27 mouse cellular contexts compared by ENCODE assay signal in the genomic region with DNA sequence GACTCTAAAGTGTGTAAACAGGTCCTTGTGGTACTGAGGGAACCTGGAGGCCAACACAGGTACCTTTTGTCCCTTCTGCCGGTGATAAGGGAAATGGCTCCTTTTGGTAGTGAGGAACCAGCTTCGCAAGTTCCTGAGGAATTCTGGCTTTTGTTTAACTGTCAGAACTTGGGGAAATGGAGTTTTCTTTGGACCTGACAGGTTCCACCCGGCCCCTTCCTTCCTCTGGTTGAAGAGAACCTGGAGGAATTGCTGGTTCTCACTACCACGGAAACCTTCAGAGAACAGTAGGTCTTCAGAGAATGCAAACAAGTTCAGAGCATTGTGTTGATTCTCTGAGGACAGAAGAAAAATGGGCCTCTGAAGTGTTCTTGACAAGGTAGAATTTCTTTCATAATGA. TPM values are rescaled to one million over a fixed set of nuclear protein-coding genes. Genes with fewer than 3 reads are reported as not detected.
A peak's percentile ranks its signal among the peaks of the same experiment; 100 is the strongest.
DNase-seq lines count a peak whose midpoint lies in the region; ATAC-seq and TF ChIP-seq lines count a peak whose summit lies in the region.
"Had no signal": no experiment of that assay in that cellular context is flagged by ENCODE, and none has a peak within 500 bp of the region (broad histone marks: within the 10 kb centered on the region; RNA-seq: fewer than 3 reads in every experiment).

No protein-coding gene starts in this region.

- DNase-seq in kidney, adult 2 months = peak; percentile 69
- DNase-seq in kidney, adult 11 months = no peak
- peak; percentile 22 to 51 for DNase-seq in kidney, postnatal 36 days
- no peak for DNase-seq in stomach, postnatal 0 days (ENCODE audit: low spot score)
- DNase-seq in hindbrain, postnatal 0 days (ENCODE audit: low spot score) = no peak
- DNase-seq: adrenal gland, postnatal 10 days; adrenal gland, postnatal 36 days; B cell, adult 2 months; cerebellum, adult 18-20 months; cerebellum, adult 9-10 months; cerebellum, postnatal 14 days; forebrain, postnatal 0 days; gastrocnemius, adult 2 months; gastrocnemius, postnatal 14 days; heart, adult 11 months; heart, postnatal 14 days; heart, postnatal 4 days had no signal

- no peak overlapping the region for H3K4me3 ChIP-seq in kidney, adult 2 months (ENCODE audit: insufficient read depth, low read depth, low read length)
- H3K4me3 ChIP-seq in kidney, embryonic 14.5 days (ENCODE audit: low read length) = no peak overlapping the region
- no peak overlapping the region for H3K4me3 ChIP-seq in stomach, embryonic 16.5 days (replicated peaks; ENCODE audit: low read length)
- no peak overlapping the region for H3K4me3 ChIP-seq in stomach, postnatal 0 days (ENCODE audit: low read depth, low read length)
- no peak overlapping the region for H3K4me3 ChIP-seq in hindbrain, postnatal 0 days (ENCODE audit: low read length)
- H3K4me3 ChIP-seq: embryonic facial prominence, embryonic 12.5 days; embryonic facial prominence, embryonic 15.5 days; gastrocnemius, adult 2 months; heart, embryonic 13.5 days had no signal

- 72% methylated on average over 4 of the region's 4 CpGs for WGBS in kidney, adult 2 months
- 75% methylated on average over 4 of the region's 4 CpGs for WGBS in kidney, embryonic 14.5 days
- WGBS in stomach, embryonic 16.5 days = 58% methylated on average over 4 of the region's 4 CpGs
- 41% methylated on average over 4 of the region's 4 CpGs for WGBS in stomach, postnatal 0 days
- WGBS in hindbrain, postnatal 0 days = 86% methylated on average over 4 of the region's 4 CpGs

- TF ChIP-seq EP300 in stomach, postnatal 0 days (optimal IDR thresholded peaks at IDR 0.05) = no peak

- peaks cover 3% of the 10 kb centered on the region; the same call in 1 of the 2 replicates for H3K4me1 ChIP-seq in kidney, adult 2 months (ENCODE audit: control insufficient read depth, insufficient read depth, low read length)
- H3K4me1 ChIP-seq in kidney, embryonic 14.5 days (ENCODE audit: control insufficient read depth, insufficient read depth, low read length) = peaks cover 15% of the 10 kb centered on the region
- no peaks in the 10 kb centered on the region for H3K4me1 ChIP-seq in stomach, embryonic 16.5 days (ENCODE audit: control insufficient read depth, insufficient read depth, low read length)
- H3K4me1 ChIP-seq in stomach, postnatal 0 days (replicated peaks; ENCODE audit: control insufficient read depth, insufficient read depth) = no peaks in the 10 kb centered on the region
- H3K4me1 ChIP-seq in hindbrain, postnatal 0 days (ENCODE audit: insufficient read depth, low read length) = no peaks in the 10 kb centered on the region

- no peaks in the 10 kb centered on the region for H3K27me3 ChIP-seq in kidney, adult 2 months (replicated peaks; ENCODE audit: control insufficient read depth, insufficient read depth, low read length)
- H3K27me3 ChIP-seq in kidney, embryonic 14.5 days (ENCODE audit: control insufficient read depth, insufficient read depth, low read length) = no peaks in the 10 kb centered on the region
- H3K27me3 ChIP-seq in stomach, embryonic 16.5 days (ENCODE audit: control insufficient read depth, insufficient read depth, low read length) = no peaks in the 10 kb centered on the region
- H3K27me3 ChIP-seq in stomach, postnatal 0 days (ENCODE audit: control insufficient read depth, insufficient read depth, low read length) = no peaks in the 10 kb centered on the region
- no peaks in the 10 kb centered on the region for H3K27me3 ChIP-seq in hindbrain, postnatal 0 days (ENCODE audit: insufficient read depth, low read length)
- H3K27me3 ChIP-seq: CH12.LX; embryonic facial prominence, embryonic 12.5 days; embryonic facial prominence, embryonic 15.5 days; heart, embryonic 13.5 days; Patski had no signal

- no peaks in the 10 kb centered on the region for H3K9me3 ChIP-seq in kidney, embryonic 14.5 days (ENCODE audit: control insufficient read depth, low read length)
- no peaks in the 10 kb centered on the region for H3K9me3 ChIP-seq in stomach, embryonic 16.5 days (replicated peaks; ENCODE audit: control insufficient read depth, low read length)
- no peaks in the 10 kb centered on the region for H3K9me3 ChIP-seq in stomach, postnatal 0 days (ENCODE audit: control insufficient read depth, low read length)
- no peaks in the 10 kb centered on the region for H3K9me3 ChIP-seq in hindbrain, postnatal 0 days (ENCODE audit: low read length)
- H3K9me3 ChIP-seq: embryonic facial prominence, embryonic 12.5 days; embryonic facial prominence, embryonic 15.5 days; G1E; heart, embryonic 13.5 days had no signal

- TF ChIP-seq POLR2A in kidney, adult 2 months (IDR thresholded peaks at IDR 0.05; ENCODE audit: low read depth, low read length) = no peak

- no peak for ATAC-seq in kidney, embryonic 14.5 days (ENCODE audit: low FRiP score, low TSS enrichment)
- ATAC-seq in stomach, embryonic 16.5 days (ENCODE audit: insufficient read depth, low FRiP score) = no peak
- no peak for ATAC-seq in stomach, postnatal 0 days (ENCODE audit: low FRiP score, low TSS enrichment)
- ATAC-seq in hindbrain, postnatal 0 days = no peak
- ATAC-seq: forebrain, embryonic 14.5 days; forebrain, postnatal 0 days; Patski had no signal

- TF ChIP-seq CTCF in kidney, adult 2 months (conservative IDR thresholded peaks at IDR 0.05; ENCODE audit: insufficient read depth, insufficient read length, low read depth, low read length) = no peak
- no peak for TF ChIP-seq CTCF in stomach, postnatal 0 days (IDR thresholded peaks at IDR 0.05; ENCODE audit: low read depth)
- TF ChIP-seq CTCF in hindbrain, postnatal 0 days (IDR thresholded peaks at IDR 0.05; ENCODE audit: low read depth) = no peak

- H3K36me3 ChIP-seq in kidney, adult 2 months (ENCODE audit: control insufficient read depth, insufficient read depth, low read length) = no peaks in the 10 kb centered on the region
- no peaks in the 10 kb centered on the region for H3K36me3 ChIP-seq in kidney, embryonic 14.5 days (ENCODE audit: control insufficient read depth, insufficient read depth, low read length)
- H3K36me3 ChIP-seq in stomach, embryonic 16.5 days (ENCODE audit: control insufficient read depth, insufficient read depth, low read length) = no peaks in the 10 kb centered on the region
- H3K36me3 ChIP-seq in stomach, postnatal 0 days (ENCODE audit: control insufficient read depth, insufficient read depth, low read length) = no peaks in the 10 kb centered on the region
- H3K36me3 ChIP-seq in hindbrain, postnatal 0 days (ENCODE audit: insufficient read depth, low read length) = no peaks in the 10 kb centered on the region

- H3K27ac ChIP-seq in kidney, adult 2 months (ENCODE audit: insufficient read depth, low read depth, low read length) = peak overlapping the region; percentile 61; the same call in 1 of the 2 replicates
- no peak overlapping the region for H3K27ac ChIP-seq in kidney, embryonic 14.5 days (ENCODE audit: low read depth, low read length)
- H3K27ac ChIP-seq in stomach, embryonic 16.5 days (ENCODE audit: low read length) = 0 out of 2 replicates have a peak overlapping the region, but pooled peaks have one; percentile 19
- no peak overlapping the region for H3K27ac ChIP-seq in stomach, postnatal 0 days (replicated peaks)
- H3K27ac ChIP-seq in hindbrain, postnatal 0 days = no peak overlapping the region
- H3K27ac ChIP-seq: embryonic facial prominence, embryonic 12.5 days; embryonic facial prominence, embryonic 15.5 days; gastrocnemius, adult 2 months; heart, embryonic 13.5 days; hindbrain, embryonic 14.5 days had no signal

- no peak overlapping the region for H3K9ac ChIP-seq in kidney, embryonic 14.5 days (ENCODE audit: low read depth, low read length)
- H3K9ac ChIP-seq in stomach, embryonic 16.5 days (ENCODE audit: low read length) = no peak overlapping the region
- no peak overlapping the region for H3K9ac ChIP-seq in stomach, postnatal 0 days (ENCODE audit: low read length)
- H3K9ac ChIP-seq in hindbrain, postnatal 0 days (replicated peaks; ENCODE audit: low read length) = no peak overlapping the region
- H3K9ac ChIP-seq: embryonic facial prominence, embryonic 12.5 days; embryonic facial prominence, embryonic 15.5 days; forebrain, postnatal 0 days; heart, embryonic 13.5 days; hindbrain, embryonic 14.5 days had no signal

- H3K4me2 ChIP-seq in kidney, embryonic 14.5 days (replicated peaks; ENCODE audit: low read depth, low read length) = no peak overlapping the region
- H3K4me2 ChIP-seq in stomach, embryonic 16.5 days (ENCODE audit: low read depth, low read length) = no peak overlapping the region
- no peak overlapping the region for H3K4me2 ChIP-seq in stomach, postnatal 0 days (replicated peaks; ENCODE audit: low read depth)
- no peak overlapping the region for H3K4me2 ChIP-seq in hindbrain, postnatal 0 days (ENCODE audit: low read depth, low read length)
- H3K4me2 ChIP-seq: embryonic facial prominence, embryonic 12.5 days; embryonic facial prominence, embryonic 15.5 days; heart, embryonic 13.5 days; hindbrain, embryonic 14.5 days had no signal

RNA-seq across cellular contexts. Expression of a gene that starts 24.4 kb away (rescaled TPM):
- polyA plus RNA-seq in kidney, adult 2 months (2012; rRNA removed) = 72.0 and 90.4 TPM in 2 replicates
- polyA plus RNA-seq in kidney, embryonic 14.5 days (2014; fragmentation: Nextera tagmentation; extraction: Ambion mirVana) = 142 and 146 TPM in 2 replicates
- 118 and 128 TPM in 2 replicates for polyA plus RNA-seq in stomach, embryonic 16.5 days (2015; fragmentation: Nextera tagmentation; extraction: Ambion mirVana)
- polyA plus RNA-seq in stomach, postnatal 0 days (2015; fragmentation: Nextera tagmentation; extraction: Ambion mirVana) = 87.0 and 90.2 TPM in 2 replicates
- 44.5 and 69.7 TPM in 2 replicates for total RNA-seq in hindbrain, postnatal 0 days (2014; rRNA removed)
- polyA plus RNA-seq in hindbrain, postnatal 0 days (2015; fragmentation: Nextera tagmentation; extraction: Ambion mirVana) = 129 and 138 TPM in 2 replicates

RNA-seq across cellular contexts. Expression of a gene that starts 24.5 kb away (rescaled TPM):
- 3.1 and 4.1 TPM in 2 replicates for polyA plus RNA-seq in kidney, adult 2 months (2012; rRNA removed)
- 2.8 and 5.7 TPM in 2 replicates for polyA plus RNA-seq in kidney, embryonic 14.5 days (2014; fragmentation: Nextera tagmentation; extraction: Ambion mirVana)
- polyA plus RNA-seq in stomach, embryonic 16.5 days (2015; fragmentation: Nextera tagmentation; extraction: Ambion mirVana) = 4.5 and 4.7 TPM in 2 replicates
- polyA plus RNA-seq in stomach, postnatal 0 days (2015; fragmentation: Nextera tagmentation; extraction: Ambion mirVana) = 1.9 TPM in 2 replicates
- 4.0 and 6.0 TPM in 2 replicates for total RNA-seq in hindbrain, postnatal 0 days (2014; rRNA removed)
- 4.3 TPM in 2 replicates for polyA plus RNA-seq in hindbrain, postnatal 0 days (2015; fragmentation: Nextera tagmentation; extraction: Ambion mirVana)

RNA-seq across cellular contexts. Expression of a gene that starts 45.1 kb away (rescaled TPM):
- polyA plus RNA-seq in kidney, adult 2 months (2012; rRNA removed) = 91.2 and 91.5 TPM in 2 replicates
- 21.4 and 33.2 TPM in 2 replicates for polyA plus RNA-seq in kidney, embryonic 14.5 days (2014; fragmentation: Nextera tagmentation; extraction: Ambion mirVana)
- 143 and 246 TPM in 2 replicates for polyA plus RNA-seq in stomach, embryonic 16.5 days (2015; fragmentation: Nextera tagmentation; extraction: Ambion mirVana)
- polyA plus RNA-seq in stomach, postnatal 0 days (2015; fragmentation: Nextera tagmentation; extraction: Ambion mirVana) = 192 and 213 TPM in 2 replicates
- total RNA-seq in hindbrain, postnatal 0 days (2014; rRNA removed) = 3.2 and 4.3 TPM in 2 replicates
- 4.8 and 5.2 TPM in 2 replicates for polyA plus RNA-seq in hindbrain, postnatal 0 days (2015; fragmentation: Nextera tagmentation; extraction: Ambion mirVana)
- total RNA-seq: CH12.LX, G1E had no signal
- polyA plus RNA-seq: G1E had no signal

Comparison
In these comparisons a context has a peak if more than half of its experiments do, and no peak if none do; other contexts are left out.
1. DNase-seq: peak in kidney, adult 2 months (single experiment) and kidney, postnatal 36 days (2 of 2); none in kidney, adult 11 months (single experiment), stomach, postnatal 0 days (single experiment) and hindbrain, postnatal 0 days (single experiment).
2. H3K27ac ChIP-seq: peak in kidney, adult 2 months (single experiment) and stomach, embryonic 16.5 days (single experiment); none in kidney, embryonic 14.5 days (single experiment), stomach, postnatal 0 days (single experiment) and hindbrain, postnatal 0 days (single experiment).